Mouse (Mus musculus) right cerebral cortex, postnatal 10 days (tissue): ENCODE data around the gene Gpr162.
A peak's percentile ranks its signal among the peaks of the same experiment; 100 is the strongest.
"Not testable (repeated sequence)": the region's sequence is repeated elsewhere in the genome, so short reads cannot be mapped to it uniquely, and the experiment has no call there.

Experiments
- DNase-seq, 2 experiments: peaks; one replicate each; pipeline ENCODE4 v3.0.0; 2021; ENCODE audit warnings: low spot score in 2 of 2

The Gpr162 gene

GRCm38 (mm10) chr6:124863658-124864298 lies at the start of gene Gpr162:
TSS of gene Gpr162 (minus strand) at chr6:124863983.
- DNase-seq: peak; percentile 87 to 92

- no peak for DNase-seq
Measured at GRCm38 (mm10) chr6:124913214-124913613, 49.4 kb upstream of the Gpr162 start.

GRCm38 (mm10) chr6:124911533-124912218 lies 47.9 kb upstream of the Gpr162 start, which contains the start of gene Lag3:
TSS of gene Lag3 (minus strand) at chr6:124911705.
- DNase-seq: no peak

DNA sequence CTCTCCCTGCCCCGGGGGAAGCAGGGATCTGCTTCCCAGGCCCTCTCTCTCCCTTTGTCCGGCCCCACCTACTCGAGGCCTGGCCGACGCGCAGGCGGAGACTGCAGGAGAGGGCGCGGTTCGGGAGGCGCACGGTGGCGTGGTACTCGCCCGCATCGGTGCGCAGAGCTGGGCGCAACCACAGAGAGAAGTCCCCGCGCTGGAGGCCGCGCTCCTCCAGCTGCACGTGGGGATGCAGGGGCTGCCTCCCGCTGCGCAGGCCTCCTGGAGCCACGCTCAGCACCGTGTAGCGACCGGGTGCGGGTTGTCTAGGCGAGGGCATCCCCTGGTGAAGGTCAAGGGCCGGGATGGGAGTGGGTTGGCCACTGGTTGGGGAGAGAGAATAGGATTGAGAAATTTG lies 46.2 kb upstream of the Gpr162 start:
- DNase-seq: no peak

GRCm38 (mm10) chr6:124907767-124908166 lies 44.0 kb upstream of the Gpr162 start:
- DNase-seq: no peak

DNA sequence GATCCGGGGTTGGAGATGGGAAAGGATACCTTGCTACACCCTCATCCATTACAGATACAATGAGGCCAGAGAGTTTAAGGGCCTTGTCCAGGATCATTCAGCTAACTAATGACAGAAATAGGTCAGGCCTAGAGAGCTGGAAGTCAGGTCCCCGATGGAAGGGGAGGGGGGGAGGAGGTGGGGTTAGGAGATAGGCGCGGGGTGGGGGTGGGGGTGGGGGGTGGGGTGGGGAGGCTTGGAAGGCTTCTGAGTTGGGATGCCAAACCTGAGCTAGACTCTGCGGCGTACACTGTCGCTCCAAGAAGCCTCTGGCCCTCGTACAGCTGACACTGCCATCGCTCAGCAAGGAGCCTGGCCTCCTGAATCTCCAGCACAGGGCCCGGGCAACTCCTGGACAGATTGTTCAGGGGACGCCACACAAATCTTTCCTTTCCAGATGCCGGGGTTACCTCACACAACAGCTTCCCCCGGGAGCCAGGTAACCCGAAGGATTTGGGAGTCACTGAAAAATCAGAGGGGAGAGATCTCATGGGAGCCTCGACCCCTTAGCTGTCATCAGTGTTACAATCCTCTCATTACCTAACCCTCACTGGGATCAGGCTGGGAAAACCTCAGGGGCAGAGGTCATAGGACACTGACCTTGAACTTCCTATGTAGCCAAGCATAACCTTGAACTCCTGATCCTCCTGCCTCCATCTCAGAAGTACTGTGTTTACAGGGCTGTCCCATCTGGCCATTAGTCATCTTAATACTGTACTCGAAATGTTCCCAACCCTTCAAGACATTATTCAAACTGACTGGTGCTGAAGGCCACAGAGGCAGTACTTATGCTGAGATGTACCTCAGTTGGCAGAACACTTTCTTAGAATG lies 41.4 kb upstream of the Gpr162 start:
- no peak for DNase-seq

- DNase-seq: peak; percentile 86 to 91
Measured at GRCm38 (mm10) chr6:124904161-124904981, 40.6 kb upstream of the Gpr162 start.

DNA sequence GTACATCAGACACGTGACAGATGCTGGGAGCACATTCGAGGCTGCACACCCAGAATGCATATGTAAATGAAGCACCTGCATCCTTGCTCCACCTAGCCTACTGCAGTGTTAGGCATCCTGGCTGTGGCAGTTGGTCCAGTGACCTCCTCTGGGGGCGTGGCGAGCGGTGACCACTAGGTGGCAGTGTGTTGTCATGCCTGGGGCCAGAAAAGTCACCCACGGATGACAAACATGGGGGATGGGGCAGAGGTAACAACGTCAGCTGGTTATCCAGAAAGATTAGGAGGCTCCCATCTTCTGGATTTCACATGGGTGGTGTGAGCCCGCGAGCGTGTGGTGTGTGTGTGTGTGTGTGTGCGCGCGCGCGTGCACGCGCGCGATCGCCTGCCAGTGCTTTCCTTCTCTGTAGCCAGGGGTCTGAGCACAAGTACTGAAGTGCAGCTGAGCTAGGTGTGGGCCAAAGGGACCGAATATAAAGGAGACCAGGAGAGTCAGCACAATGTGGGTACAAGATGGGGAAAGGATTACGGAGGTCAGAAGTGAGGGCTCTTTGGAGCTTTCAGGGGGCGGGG lies 39.9 kb upstream of the Gpr162 start:
- DNase-seq: peak; percentile 92

GRCm38 (mm10) chr6:124901851-124902250 lies 38.1 kb upstream of the Gpr162 start:
- no peak for DNase-seq

DNA sequence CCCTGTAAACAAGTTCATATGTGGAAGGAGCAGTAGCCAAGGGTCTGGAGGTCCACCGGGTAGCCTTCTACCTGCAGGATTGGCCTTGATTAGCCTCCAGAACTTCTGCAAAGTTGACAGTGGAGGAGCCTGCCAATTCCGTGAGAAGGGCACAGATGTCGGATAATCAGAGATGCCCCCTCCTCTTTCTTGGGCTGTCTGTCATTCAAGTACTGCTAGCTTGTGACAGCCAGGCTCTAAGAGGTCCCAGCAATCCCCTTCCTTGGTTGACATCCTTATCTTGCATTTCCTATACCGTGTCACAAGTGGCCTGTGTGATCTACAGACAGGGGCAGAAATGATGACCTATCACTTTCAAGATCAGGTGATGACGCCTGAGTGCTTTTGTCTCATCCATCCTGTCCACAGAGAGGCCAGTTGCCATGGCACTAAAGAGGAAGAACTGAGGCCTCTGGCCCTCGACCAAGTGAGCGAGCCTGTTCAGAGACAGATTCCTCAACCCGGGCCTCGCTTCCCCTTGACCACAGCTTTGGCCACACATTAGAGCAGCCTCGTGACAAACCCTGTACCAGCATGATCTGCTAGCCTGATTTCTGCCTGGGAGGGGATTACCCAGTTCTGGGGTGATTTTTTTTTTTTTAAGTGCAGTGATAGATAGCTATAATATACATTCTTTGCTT lies 37.2 kb upstream of the Gpr162 start:
- DNase-seq: peak; percentile 77 to 80

GRCm38 (mm10) chr6:124900056-124900800 lies 36.4 kb upstream of the Gpr162 start:
- DNase-seq: peak in 1 of 2 experiments; percentile 29

- DNase-seq: peak in 1 of 2 experiments; percentile 37
Measured at GRCm38 (mm10) chr6:124898359-124898758, 34.6 kb upstream of the Gpr162 start.

DNA sequence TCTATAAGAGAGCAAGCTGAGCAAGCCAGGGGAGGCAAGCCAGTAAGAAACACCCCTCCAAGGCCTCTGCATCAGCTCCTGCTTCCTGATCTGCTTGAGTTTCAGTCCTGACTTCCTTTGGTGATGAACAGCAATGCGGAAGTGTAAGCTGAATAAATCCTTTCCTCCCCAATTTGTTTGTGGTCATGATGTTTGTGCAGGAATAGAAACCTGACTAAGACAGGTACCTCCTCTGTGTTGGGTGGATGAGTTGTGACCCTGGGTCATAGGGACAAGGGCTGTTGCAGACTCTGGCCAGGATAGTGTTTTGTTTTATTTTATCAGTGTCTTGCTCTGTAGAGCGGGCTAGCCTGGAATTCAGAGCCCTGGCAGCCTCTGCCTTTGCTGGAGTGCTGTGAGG lies 30.3 kb upstream of the Gpr162 start:
- DNase-seq: not testable (repeated sequence)

DNA sequence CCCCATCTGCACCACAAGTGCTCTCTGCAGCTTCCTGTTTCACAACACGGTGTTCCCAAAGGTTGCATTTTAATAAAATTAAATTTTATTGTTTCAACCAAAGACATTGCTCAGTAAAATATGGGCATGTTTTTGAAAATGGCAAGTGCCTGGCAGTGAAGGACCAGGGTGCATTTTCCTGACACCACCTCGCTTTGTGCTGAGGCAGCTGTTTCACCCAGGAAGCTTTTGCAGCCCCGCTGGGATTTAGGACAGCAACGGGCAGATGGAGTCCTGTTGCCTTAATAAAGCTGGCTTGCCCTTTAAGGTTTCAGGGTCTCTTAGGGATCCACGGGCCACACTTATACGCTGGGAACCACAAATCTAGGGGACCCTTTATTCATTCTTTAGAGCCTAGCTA lies 27.2 kb upstream of the Gpr162 start:
- DNase-seq: no peak

DNA sequence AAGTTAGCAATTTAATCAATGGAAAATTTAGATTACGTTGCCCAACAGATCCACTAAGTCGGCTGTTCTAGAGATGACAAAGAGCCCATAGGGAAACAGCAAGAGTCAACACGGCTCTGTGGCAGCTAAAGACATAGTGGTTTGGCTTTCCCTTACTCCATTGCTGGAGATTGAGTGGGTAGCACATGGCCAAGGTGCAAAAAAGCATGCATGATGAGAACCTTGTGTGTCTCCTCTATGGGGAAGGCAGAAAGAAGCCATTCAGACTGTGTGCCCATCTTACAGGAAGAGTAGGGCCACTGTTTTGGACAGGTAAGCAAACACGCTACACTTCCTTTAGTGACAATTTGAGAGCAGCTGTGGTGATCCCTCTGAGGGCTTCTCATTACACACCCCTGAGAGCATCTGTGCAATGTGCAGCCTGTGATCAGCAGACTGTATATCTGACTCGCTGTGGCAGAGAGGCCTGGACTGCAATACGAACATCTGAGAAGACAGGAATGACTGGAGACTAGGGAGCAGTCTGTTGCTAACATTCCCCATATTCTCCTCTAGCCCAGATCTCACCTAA lies 24.9 kb upstream of the Gpr162 start:
- no peak for DNase-seq

- no peak for DNase-seq
Measured at GRCm38 (mm10) chr6:124887986-124888385, 24.2 kb upstream of the Gpr162 start, which contains the start of gene Cd4. TSS of gene Cd4 (minus strand) at chr6:124888221.

GRCm38 (mm10) chr6:124885956-124886381 lies 22.2 kb upstream of the Gpr162 start:
- DNase-seq: no peak

DNA sequence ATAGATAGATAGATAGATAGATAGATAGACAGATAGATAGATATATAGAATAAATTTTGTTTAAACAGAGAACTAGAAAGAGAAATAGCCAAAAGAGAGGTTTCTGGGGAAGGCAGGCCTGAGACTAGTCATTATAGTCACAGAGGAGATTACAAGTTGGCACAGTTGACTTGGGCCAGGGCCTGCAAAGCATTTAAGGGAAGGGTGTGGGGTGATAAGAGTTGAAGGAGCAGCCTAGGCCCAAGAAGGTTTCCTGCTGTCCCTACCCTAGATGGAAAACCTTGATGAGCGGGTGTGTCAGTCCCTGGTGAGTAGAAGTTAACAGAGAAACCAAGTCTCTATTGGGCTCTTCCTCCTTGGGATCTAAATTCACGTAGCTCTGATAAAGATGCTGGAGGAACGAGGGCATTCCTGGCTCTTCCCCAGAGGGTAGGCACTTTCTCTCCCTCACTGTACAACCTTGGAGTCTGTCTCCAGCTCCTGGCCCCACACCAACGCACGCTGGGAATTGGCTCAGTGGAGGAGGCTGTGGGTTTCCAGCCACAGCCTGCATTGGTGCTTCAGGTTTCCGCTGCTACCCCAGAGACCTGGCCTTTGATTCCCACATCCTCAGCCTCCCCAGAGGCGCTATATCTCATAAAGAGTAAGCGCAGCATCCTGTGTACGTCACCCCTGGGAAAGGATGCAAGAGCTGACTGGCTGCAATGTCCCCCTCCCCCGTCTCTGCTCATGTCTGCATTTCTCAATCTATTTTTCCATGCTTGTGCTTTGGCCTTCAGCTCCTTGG lies 21.1 kb upstream of the Gpr162 start:
- DNase-seq: no peak

DNA sequence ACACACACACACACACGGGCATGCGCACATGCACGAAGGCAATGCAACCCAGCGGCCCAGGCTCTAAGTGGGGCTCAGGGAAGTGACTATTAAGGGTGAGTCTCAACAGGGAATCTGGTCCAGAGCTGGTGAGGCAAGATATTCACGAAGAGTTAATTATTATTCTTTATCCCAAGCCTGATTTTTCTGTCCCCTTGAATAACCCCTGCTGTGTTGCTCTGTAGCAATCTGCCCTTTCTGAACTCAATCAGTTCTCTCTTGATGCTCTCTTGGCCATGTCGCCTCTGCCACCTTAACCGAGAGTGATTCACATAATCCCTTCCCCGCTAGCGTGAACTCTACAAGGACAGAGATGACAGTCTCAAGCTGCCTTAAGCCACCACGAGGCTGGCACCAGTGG lies 19.6 kb upstream of the Gpr162 start:
- no peak for DNase-seq
